In genomic region chr4:46388556-46388955, GRCm38 (mm10) we compare ENCODE assay signal across 8 mouse cellular contexts. TPM values are rescaled to one million over a fixed set of nuclear protein-coding genes. Genes with fewer than 3 reads are reported as not detected.
DNase-seq lines count a peak whose midpoint lies in the region; ATAC-seq lines count a peak whose summit lies in the region.

No protein-coding gene starts in this region.

- peak; percentile 1; the same call in 1 of the 2 replicates for ATAC-seq in kidney, embryonic 14.5 days (ENCODE audit: low FRiP score, low TSS enrichment)
- no peak for ATAC-seq in hindbrain, embryonic 12.5 days (ENCODE audit: low FRiP score)
- no peak for ATAC-seq in midbrain, embryonic 13.5 days
- no peak for ATAC-seq in megakaryocyte-erythroid progenitor cell, adult 5-6 weeks (replicated peaks; ENCODE audit: low FRiP score, low TSS enrichment, poor library complexity, severe bottlenecking)

- 18% methylated on average over 5 of the region's 5 CpGs for WGBS in kidney, embryonic 14.5 days
- WGBS in hindbrain, embryonic 12.5 days: 45% methylated on average over 5 of the region's 5 CpGs
- 48% methylated on average over 5 of the region's 5 CpGs for whole genome bisulfite sequencing in midbrain, embryonic 13.5 days

- DNase-seq in kidney, postnatal 4 days: no peak
- peak; percentile 23 for DNase-seq in T-cell, adult 2 months (ENCODE audit: low spot score)
- no peak for DNase-seq in cerebellum, adult 9-10 months
- DNase-seq in spleen, adult 18-20 months: no peak

- H3K9ac ChIP-seq in kidney, embryonic 14.5 days (ENCODE audit: low read depth, low read length): peak overlapping the region; percentile 91; the same call in 1 of the 2 replicates
- peak overlapping the region; percentile 76; the same call in 1 of the 2 replicates for H3K9ac ChIP-seq in hindbrain, embryonic 12.5 days
- H3K9ac ChIP-seq in midbrain, embryonic 13.5 days (replicated peaks): peak overlapping the region; percentile 67

- peak overlapping the region; percentile 70 for H3K4me3 ChIP-seq in kidney, embryonic 14.5 days (ENCODE audit: low read length)
- H3K4me3 ChIP-seq in hindbrain, embryonic 12.5 days: peak overlapping the region; percentile 64
- peak overlapping the region; percentile 52 for H3K4me3 ChIP-seq in midbrain, embryonic 13.5 days (replicated peaks)

- H3K9me3 ChIP-seq in kidney, embryonic 14.5 days (ENCODE audit: control insufficient read depth, low read length): no peaks in the 10 kb centered on the region
- H3K9me3 ChIP-seq in hindbrain, embryonic 12.5 days (replicated peaks): no peaks in the 10 kb centered on the region
- H3K9me3 ChIP-seq in midbrain, embryonic 13.5 days: no peaks in the 10 kb centered on the region

- no peak overlapping the region for H3K27ac ChIP-seq in kidney, embryonic 14.5 days (ENCODE audit: low read depth, low read length)
- no peak overlapping the region for H3K27ac ChIP-seq in hindbrain, embryonic 12.5 days
- H3K27ac ChIP-seq in midbrain, embryonic 13.5 days: peak overlapping the region; percentile 86; the same call in 1 of the 2 replicates

- H3K27me3 ChIP-seq in kidney, embryonic 14.5 days (ENCODE audit: control insufficient read depth, insufficient read depth, low read length): no peaks in the 10 kb centered on the region
- H3K27me3 ChIP-seq in hindbrain, embryonic 12.5 days: no peaks in the 10 kb centered on the region
- H3K27me3 ChIP-seq in midbrain, embryonic 13.5 days: 0 out of 2 replicates have a peak, but pooled peaks cover 3% of the 10 kb centered on the region

- H3K36me3 ChIP-seq in kidney, embryonic 14.5 days (ENCODE audit: control insufficient read depth, insufficient read depth, low read length): peaks cover 21% of the 10 kb centered on the region; the same call in 1 of the 2 replicates
- H3K36me3 ChIP-seq in hindbrain, embryonic 12.5 days: peaks cover 17% of the 10 kb centered on the region
- peaks cover 16% of the 10 kb centered on the region for H3K36me3 ChIP-seq in midbrain, embryonic 13.5 days

- no peaks in the 10 kb centered on the region for H3K4me1 ChIP-seq in kidney, embryonic 14.5 days (ENCODE audit: control insufficient read depth, insufficient read depth, low read length)
- peaks cover 6% of the 10 kb centered on the region; the same call in 1 of the 2 replicates for H3K4me1 ChIP-seq in hindbrain, embryonic 12.5 days
- H3K4me1 ChIP-seq in midbrain, embryonic 13.5 days (replicated peaks): peaks cover 3% of the 10 kb centered on the region

- H3K4me2 ChIP-seq in kidney, embryonic 14.5 days (replicated peaks; ENCODE audit: low read depth, low read length): peak overlapping the region; percentile 67
- peak overlapping the region; percentile 57 for H3K4me2 ChIP-seq in hindbrain, embryonic 12.5 days (replicated peaks)
- peak overlapping the region; percentile 58 for H3K4me2 ChIP-seq in midbrain, embryonic 13.5 days (replicated peaks)

RNA-seq across cellular contexts. Expression of gene Trmo, which starts 0.7 kb away (rescaled TPM):
- 10.8 and 13.2 TPM in 2 replicates for polyA plus RNA-seq in kidney, embryonic 14.5 days (2014; fragmentation: Nextera tagmentation; extraction: Ambion mirVana)
- polyA plus RNA-seq in hindbrain, embryonic 12.5 days (2016; fragmentation: Nextera tagmentation; extraction: Ambion mirVana): 8.1 and 9.0 TPM in 2 replicates
- 7.8 and 9.2 TPM in 2 replicates for polyA plus RNA-seq in midbrain, embryonic 13.5 days (2015; fragmentation: Nextera tagmentation; extraction: Ambion mirVana)
- total RNA-seq in megakaryocyte-erythroid progenitor cell, adult 5-6 weeks (2014; fragmentation: Nextera tagmentation): 5.6 and 10.7 TPM in 2 replicates
- total RNA-seq in megakaryocyte-erythroid progenitor cell, adult 5-6 weeks (2017): 8.9 and 11.4 TPM in 2 replicates

RNA-seq across cellular contexts. Expression of gene Hemgn, which starts 24.8 kb away (rescaled TPM):
- 0.57 and 0.73 TPM in 2 replicates for polyA plus RNA-seq in kidney, embryonic 14.5 days (2014; fragmentation: Nextera tagmentation; extraction: Ambion mirVana)
- polyA plus RNA-seq in hindbrain, embryonic 12.5 days (2016; fragmentation: Nextera tagmentation; extraction: Ambion mirVana): 2.4 and 4.3 TPM in 2 replicates
- 0.17 and 0.26 TPM in 2 replicates for polyA plus RNA-seq in midbrain, embryonic 13.5 days (2015; fragmentation: Nextera tagmentation; extraction: Ambion mirVana)
- 120 and 199 TPM in 2 replicates for total RNA-seq in megakaryocyte-erythroid progenitor cell, adult 5-6 weeks (2014; fragmentation: Nextera tagmentation)
- total RNA-seq in megakaryocyte-erythroid progenitor cell, adult 5-6 weeks (2017): 129 and 182 TPM in 2 replicates

RNA-seq across cellular contexts. Expression of gene Foxe1, which starts 45.1 kb away (rescaled TPM):
- not detected in 2 replicates for polyA plus RNA-seq in kidney, embryonic 14.5 days (2014; fragmentation: Nextera tagmentation; extraction: Ambion mirVana)
- 0.09 TPM in 1 of 2 replicates, not detected in the other for polyA plus RNA-seq in hindbrain, embryonic 12.5 days (2016; fragmentation: Nextera tagmentation; extraction: Ambion mirVana)
- polyA plus RNA-seq in midbrain, embryonic 13.5 days (2015; fragmentation: Nextera tagmentation; extraction: Ambion mirVana): not detected in 2 replicates
- total RNA-seq in megakaryocyte-erythroid progenitor cell, adult 5-6 weeks (2014; fragmentation: Nextera tagmentation): not detected in 2 replicates
- total RNA-seq in megakaryocyte-erythroid progenitor cell, adult 5-6 weeks (2017): 0.23 TPM in 1 of 2 replicates, not detected in the other
